Mouse (Mus musculus) MEL (cell line): Measurements from ENCODE around the gene Naip1. TPM values are rescaled to one million over a fixed set of nuclear protein-coding genes. Genes with fewer than 3 reads are reported as not detected.
"Not testable (repeated sequence)": the region's sequence is repeated elsewhere in the genome, so short reads cannot be mapped to it uniquely, and the experiment has no call there.

Experiments
- DNase-seq: peaks from one replicate; pipeline ENCODE4 v3.0.0; 2011; ENCODE audit warnings: low read depth, low spot score
- H3K27ac ChIP-seq: 2 replicates; pipeline ENCODE4 v1.5.1; 2012; ENCODE audit warnings: low read depth, mild to moderate bottlenecking, control low read depth, low read length, moderate library complexity; ENCODE audit not compliant: control insufficient read depth
- H3K27me3 ChIP-seq, 2 experiments: fragments of 150-350 bp in 1 of 2; sonication (generic) in 1 of 2; 2 replicates each; pipeline ENCODE4 v1.6.1; 2012; ENCODE audit warnings: low read length in 2 of 2, mild to moderate bottlenecking in 2 of 2, improper control_type of control experiment in 1 of 2, moderate library complexity in 1 of 2; ENCODE audit not compliant: insufficient read depth in 2 of 2, control insufficient read depth in 1 of 2
- H3K36me3 ChIP-seq, 2 experiments: 2 replicates each; pipeline ENCODE4 v1.6.1; 2012 to 2014; ENCODE audit warnings: low read length in 2 of 2, improper control_type of control experiment in 1 of 2, inconsistent platforms in 1 of 2, mild to moderate bottlenecking in 1 of 2; ENCODE audit not compliant: insufficient read depth in 2 of 2, control insufficient read depth in 1 of 2
- H3K4me1 ChIP-seq, 2 experiments: fragments of 150-350 bp in 1 of 2; sonication (generic) in 1 of 2; 2 replicates each; pipeline ENCODE4 v1.6.1; 2012; ENCODE audit warnings: low read length in 2 of 2, improper control_type of control experiment in 1 of 2, mild to moderate bottlenecking in 1 of 2; ENCODE audit not compliant: insufficient read depth in 2 of 2, control insufficient read depth in 1 of 2
- H3K4me3 ChIP-seq, 2 experiments: fragments of 150-350 bp in 1 of 2; sonication (generic) in 1 of 2; 2 replicates each; pipeline ENCODE4 v1.5.1; 2012; ENCODE audit warnings: low read depth in 2 of 2, low read length in 2 of 2, mild to moderate bottlenecking in 2 of 2, moderate library complexity in 2 of 2, control low read depth in 1 of 2, improper control_type of control experiment in 1 of 2; ENCODE audit not compliant: control insufficient read depth in 1 of 2, insufficient read depth in 1 of 2
- H3K79me2 ChIP-seq: 2 replicates; pipeline ENCODE4 v1.6.1; 2012; ENCODE audit warnings: mild to moderate bottlenecking, low read length, moderate library complexity; ENCODE audit not compliant: control insufficient read depth, poor library complexity, insufficient read depth
- H3K9ac ChIP-seq: 2 replicates; pipeline ENCODE4 v1.6.1; 2012; ENCODE audit warnings: low read depth, mild to moderate bottlenecking, control low read depth, low read length, moderate library complexity; ENCODE audit not compliant: control insufficient read depth, poor library complexity, severe bottlenecking
- H3K9me3 ChIP-seq: fragments of 150-350 bp; sonication (generic); replicated peaks from 2 replicates; pipeline ENCODE4 v1.6.1; 2012; ENCODE audit warnings: mild to moderate bottlenecking, low read length, improper control_type of control experiment, moderate library complexity; ENCODE audit not compliant: insufficient read depth
- CTCF ChIP-seq, 3 experiments: IDR thresholded peaks in 2 of 3; conservative IDR thresholded peaks in 1 of 3; 2 replicates each; pipeline ENCODE4 v1.5.1; 2011 to 2012; ENCODE audit warnings: low read length in 3 of 3, low read depth in 2 of 3, mild to moderate bottlenecking in 2 of 3, improper control_type of control experiment in 1 of 3, inconsistent platforms in 1 of 3, mixed read lengths in 1 of 3, moderate library complexity in 1 of 3; ENCODE audit not compliant: control insufficient read depth in 1 of 3, insufficient read depth in 1 of 3, poor library complexity in 1 of 3, severe bottlenecking in 1 of 3
- EP300 ChIP-seq, 2 experiments: IDR thresholded peaks; 2 replicates each; pipeline ENCODE4 v1.6.1; 2011; ENCODE audit warnings: improper control_type of control experiment in 2 of 2, low read length in 2 of 2, low read depth in 1 of 2, mild to moderate bottlenecking in 1 of 2
- GABPA ChIP-seq: IDR thresholded peaks from 2 replicates; pipeline ENCODE4 v1.6.1; 2012; ENCODE audit warnings: low read depth, mild to moderate bottlenecking, inconsistent platforms, low read length, improper control_type of control experiment, moderate library complexity
- MXI1 ChIP-seq: IDR thresholded peaks from 2 replicates; pipeline ENCODE4 v1.6.1; 2011; ENCODE audit warnings: mild to moderate bottlenecking, low read depth, low read length, improper control_type of control experiment
- RAD21 ChIP-seq: IDR thresholded peaks from 2 replicates; pipeline ENCODE4 v1.6.1; 2011; ENCODE audit warnings: mild to moderate bottlenecking, low read depth, low read length, improper control_type of control experiment
- UBTF ChIP-seq: IDR thresholded peaks from 2 replicates; pipeline ENCODE4 v1.6.1; 2012; ENCODE audit warnings: low read depth, mild to moderate bottlenecking, inconsistent platforms, low read length, improper control_type of control experiment, moderate library complexity, borderline replicate concordance; ENCODE audit not compliant: insufficient read depth
- ZNF384 ChIP-seq: IDR thresholded peaks from 2 replicates; pipeline ENCODE4 v1.6.1; 2012; ENCODE audit warnings: low read depth, mild to moderate bottlenecking, inconsistent platforms, low read length, improper control_type of control experiment
- polyA plus RNA-seq, 2 experiments: library from polyadenylated mRNA; stranded (reverse) in 1 of 2; unstranded in 1 of 2; fragments of >175 nt in 1 of 2; fragments of >200 nt in 1 of 2; gene quantifications; 2 replicates each; pipeline versions ENCODE4 v1.2.1 to v1.2.4; 2012; ENCODE audit warnings: low replicate concordance in 2 of 2, low read depth in 1 of 2; ENCODE audit not compliant: insufficient read length in 2 of 2, insufficient read depth in 1 of 2, missing spikeins in 1 of 2
- total RNA-seq: library from RNA; depleted of rRNA; stranded (reverse); fragments of 300-350 nt; gene quantifications from 2 replicates; pipeline ENCODE4 v1.2.3, GENCODE M21; 2012; rRNA removed

The Naip1 gene
- total and polyA plus RNA-seq, 3 experiments = 0.01 TPM; not detected in 2

- H3K4me1 ChIP-seq, H3K27ac ChIP-seq, H3K9me3 ChIP-seq, H3K4me3 ChIP-seq, H3K9ac ChIP-seq, H3K36me3 ChIP-seq, H3K79me2 ChIP-seq, H3K27me3 ChIP-seq, DNase-seq: not testable (repeated sequence)
These were observed 49.6 kb downstream of the Naip1 start for GRCm38 (mm10) chr13:100402930-100403637.

GRCm38 (mm10) chr13:100391021-100391420 lies 61.6 kb downstream of the Naip1 start:
- TF ChIP-seq RAD21 = 0 out of 2 replicates have a peak, but pooled peaks have one; percentile 0
- not testable (repeated sequence) for H3K4me1 ChIP-seq, DNase-seq, H3K4me3 ChIP-seq, H3K27ac ChIP-seq, H3K27me3 ChIP-seq, H3K9ac ChIP-seq, H3K9me3 ChIP-seq, H3K36me3 ChIP-seq, H3K79me2 ChIP-seq

GRCm38 (mm10) chr13:100370536-100370935 lies 82.1 kb downstream of the Naip1 start:
- no peak overlapping the region for H3K4me3 ChIP-seq
- TF ChIP-seq MXI1 = no peak
- no peak for TF ChIP-seq UBTF
- no peak for TF ChIP-seq CTCF (IDR thresholded peaks at IDR 0.05 in 2 of 3, conservative IDR thresholded peaks at IDR 0.05 in 1 of 3; ENCODE audit: control insufficient read depth in 1 of 3, insufficient read depth in 1 of 3, low read depth in 2 of 3, low read length in 3 of 3, poor library complexity in 1 of 3, severe bottlenecking in 1 of 3)
- no peak for TF ChIP-seq ZNF384
- no peak for TF ChIP-seq EP300 (IDR thresholded peaks at IDR 0.05; ENCODE audit: low read depth in 1 of 2, low read length in 2 of 2)
- TF ChIP-seq GABPA = no peak
- TF ChIP-seq, all 39 proteins: peak for 0
- Histone ChIP-seq H3K27ac (no peak overlapping the region), H3K9ac (no peak overlapping the region), H3K4me1 (no peaks in the 10 kb centered on the region), H3K79me2 (no peaks in the 10 kb centered on the region), H3K27me3 (no peaks in the 10 kb centered on the region; a peak in 1 of 4 replicates), H3K9me3 (no peaks in the 10 kb centered on the region), H3K36me3 (no peaks in the 10 kb centered on the region)
- no peak for DNase-seq

Other genes starting within 250 kb of the Naip1 start
- under 0.01 and 0.07 TPM in 2 replicates for gene Naip5, start 206.5 kb downstream of the Naip1 start, total RNA-seq
- under 1 TPM in 1 of 2 experiments, not detected in 1; 0.29 TPM for gene Naip5, start 206.5 kb downstream of the Naip1 start, polyA plus RNA-seq
- 0.10 and 0.12 TPM in 2 replicates for gene Naip6, start 135.2 kb downstream of the Naip1 start, total RNA-seq
- under 1 TPM in 1 of 2 experiments, not detected in 1; 0.78 TPM for gene Naip6, start 135.2 kb downstream of the Naip1 start, polyA plus RNA-seq
- 43.0 and 47.2 TPM in 2 replicates for gene Gtf2h2, start 39.7 kb upstream of the Naip1 start, total RNA-seq
- 10 to 100 TPM in 1 of 2 experiments, not detected in 1; 71.6 TPM for gene Gtf2h2, start 39.7 kb upstream of the Naip1 start, polyA plus RNA-seq
- gene Ocln, start 99.8 kb upstream of the Naip1 start, total RNA-seq = 0.23 and 0.31 TPM in 2 replicates
- under 1 TPM in 1 of 2 experiments, not detected in 1; 0.58 TPM for gene Ocln, start 99.8 kb upstream of the Naip1 start, polyA plus RNA-seq
- gene Marveld2, start 164.1 kb upstream of the Naip1 start, total RNA-seq = not detected in 2 replicates
- not detected for gene Marveld2, start 164.1 kb upstream of the Naip1 start, polyA plus RNA-seq
- gene Ak6, start 198.1 kb upstream of the Naip1 start, total RNA-seq = 234 and 247 TPM in 2 replicates
- gene Ak6, start 198.1 kb upstream of the Naip1 start, polyA plus RNA-seq = 100 to 1,000 TPM; 199 to 216 TPM
- gene Rad17, start 198.2 kb upstream of the Naip1 start, total RNA-seq = 29.4 and 31.2 TPM in 2 replicates
- gene Rad17, start 198.2 kb upstream of the Naip1 start, polyA plus RNA-seq = 10 to 100 TPM in 1 of 2 experiments, not detected in 1; 21.7 TPM
- gene Taf9, start 198.7 kb upstream of the Naip1 start, total RNA-seq = 19.8 and 23.7 TPM in 2 replicates
- 10 to 100 TPM in 1 of 2 experiments, not detected in 1; 38.5 TPM for gene Taf9, start 198.7 kb upstream of the Naip1 start, polyA plus RNA-seq
- gene Ccdc125, start 216.8 kb upstream of the Naip1 start, total RNA-seq = not detected in 2 replicates
- gene Ccdc125, start 216.8 kb upstream of the Naip1 start, polyA plus RNA-seq = under 1 TPM in 1 of 2 experiments, not detected in 1; 0.29 TPM